Mouse (Mus musculus): ENCODE measurements at regions not wholly inside any gene's neighbourhood (a gene's known extent, or its start where the extent isn't known, plus 50 kb on each side); places are given as distances from the start of the nearest gene placed in this dataset.
"Not testable (repeated sequence)": the region's sequence is repeated elsewhere in the genome, so short reads cannot be mapped to it uniquely, and the experiment has no call there.

GRCm38 (mm10) chr10:119116843-119117390 is 122.9 kb downstream of the Cand1 start:
- H3K36me3 ChIP-seq = no peaks in the 10 kb centered on the region
- ATAC-seq (ENCODE audit: insufficient number of reproducible peaks, low FRiP score, low TSS enrichment, low read depth) = no peak
- H3K4me2 ChIP-seq = no peak overlapping the region
- H3K4me3 ChIP-seq = no peak overlapping the region
- no peaks in the 10 kb centered on the region for H3K4me1 ChIP-seq
- WGBS = 71% methylated on average over 2 of the region's 2 CpGs
- H3K27ac ChIP-seq = no peak overlapping the region
- no peaks in the 10 kb centered on the region for H3K9me3 ChIP-seq
- H3K27me3 ChIP-seq = no peaks in the 10 kb centered on the region
- H3K9ac ChIP-seq = no peak overlapping the region

- not testable (repeated sequence) for H3K27me3 ChIP-seq; ATAC-seq (ENCODE audit: insufficient number of reproducible peaks, low FRiP score, low TSS enrichment, low read depth)
Measured at GRCm38 (mm10) chr10:119115200-119115599, 124.7 kb downstream of the Cand1 start.

GRCm38 (mm10) chr10:119114653-119115052 is 125.2 kb downstream of the Cand1 start:
- H3K4me1 ChIP-seq = peaks cover 3% of the 10 kb centered on the region; the same call in 1 of the 2 replicates
- no peaks in the 10 kb centered on the region for H3K36me3 ChIP-seq
- H3K9me3 ChIP-seq = no peaks in the 10 kb centered on the region
- no peaks in the 10 kb centered on the region for H3K27me3 ChIP-seq
- WGBS = 39% methylated on average over 10 of the region's 10 CpGs
- H3K4me3 ChIP-seq = no peak overlapping the region
- ATAC-seq (ENCODE audit: insufficient number of reproducible peaks, low FRiP score, low TSS enrichment, low read depth) = no peak
- no peak overlapping the region for H3K4me2 ChIP-seq
- no peak overlapping the region for H3K9ac ChIP-seq
- H3K27ac ChIP-seq = no peak overlapping the region

More at GRCm38 (mm10) chr10:119115200-119115599, 124.7 kb downstream of the Cand1 start:
- not testable (repeated sequence) for H3K36me3 ChIP-seq, H3K9ac ChIP-seq, H3K4me1 ChIP-seq, H3K4me2 ChIP-seq, H3K9me3 ChIP-seq, H3K27ac ChIP-seq, H3K4me3 ChIP-seq

- Histone ChIP-seq H3K9ac (no peak overlapping the region), H3K9me3 (no peaks in the 10 kb centered on the region), H3K36me3 (no peaks in the 10 kb centered on the region), H3K4me3 (no peak overlapping the region), H3K4me2 (no peak overlapping the region), H3K27me3 (no peaks in the 10 kb centered on the region), H3K4me1 (peaks cover 3% of the 10 kb centered on the region), H3K27ac (no peak overlapping the region)
- ATAC-seq (ENCODE audit: insufficient number of reproducible peaks, low FRiP score, low TSS enrichment, low read depth) = no peak
- WGBS = 86% methylated on average over 2 of the region's 2 CpGs
Measured at GRCm38 (mm10) chr10:119111886-119112285, 128.0 kb downstream of the Cand1 start.

- Histone ChIP-seq H3K27ac (no peak overlapping the region), H3K9ac (no peak overlapping the region), H3K27me3 (no peaks in the 10 kb centered on the region), H3K4me3 (no peak overlapping the region), H3K36me3 (no peaks in the 10 kb centered on the region), H3K9me3 (no peaks in the 10 kb centered on the region), H3K4me2 (no peak overlapping the region), H3K4me1 (peaks cover 3% of the 10 kb centered on the region)
- ATAC-seq (ENCODE audit: insufficient number of reproducible peaks, low FRiP score, low TSS enrichment, low read depth) = no peak
- 52% methylated on average over 3 of the region's 3 CpGs for WGBS
Measured at GRCm38 (mm10) chr10:119111409-119111808, 128.4 kb downstream of the Cand1 start.

- no peak for ATAC-seq (ENCODE audit: insufficient number of reproducible peaks, low FRiP score, low TSS enrichment, low read depth)
- Histone ChIP-seq H3K27ac (no peak overlapping the region), H3K4me3 (no peak overlapping the region), H3K4me2 (no peak overlapping the region), H3K36me3 (no peaks in the 10 kb centered on the region), H3K9ac (no peak overlapping the region), H3K27me3 (no peaks in the 10 kb centered on the region), H3K9me3 (no peaks in the 10 kb centered on the region), H3K4me1 (peaks cover 3% of the 10 kb centered on the region)
- 39% methylated on average over 5 of the region's 5 CpGs for WGBS
Measured at GRCm38 (mm10) chr10:119110614-119111013, 129.2 kb downstream of the Cand1 start.

GRCm38 (mm10) chr10:119109207-119109606 is 130.6 kb downstream of the Cand1 start:
- Histone ChIP-seq H3K9me3 (no peaks in the 10 kb centered on the region), H3K27ac (no peak overlapping the region), H3K36me3 (no peaks in the 10 kb centered on the region), H3K4me1 (peaks cover 3% of the 10 kb centered on the region), H3K4me2 (no peak overlapping the region), H3K9ac (no peak overlapping the region), H3K27me3 (no peaks in the 10 kb centered on the region), H3K4me3 (no peak overlapping the region)
- WGBS = 85% methylated on average over 4 of the region's 4 CpGs
- ATAC-seq (ENCODE audit: insufficient number of reproducible peaks, low FRiP score, low TSS enrichment, low read depth) = no peak

- Histone ChIP-seq H3K9ac (no peak overlapping the region), H3K27ac (no peak overlapping the region), H3K9me3 (no peaks in the 10 kb centered on the region), H3K4me2 (no peak overlapping the region), H3K4me3 (no peak overlapping the region), H3K27me3 (no peaks in the 10 kb centered on the region), H3K36me3 (no peaks in the 10 kb centered on the region), H3K4me1 (peaks cover 3% of the 10 kb centered on the region)
- no peak for ATAC-seq (ENCODE audit: insufficient number of reproducible peaks, low FRiP score, low TSS enrichment, low read depth)
- WGBS = 76% methylated on average over 6 of the region's 6 CpGs
Measured at GRCm38 (mm10) chr10:119107728-119108127, 132.1 kb downstream of the Cand1 start.

- WGBS = 85% methylated on average over 3 of the region's 3 CpGs
- Histone ChIP-seq H3K27me3 (no peaks in the 10 kb centered on the region), H3K4me1 (peaks cover 3% of the 10 kb centered on the region), H3K4me3 (no peak overlapping the region), H3K9ac (no peak overlapping the region), H3K9me3 (no peaks in the 10 kb centered on the region), H3K27ac (no peak overlapping the region), H3K36me3 (no peaks in the 10 kb centered on the region), H3K4me2 (no peak overlapping the region)
- no peak for ATAC-seq (ENCODE audit: insufficient number of reproducible peaks, low FRiP score, low TSS enrichment, low read depth)
Measured at GRCm38 (mm10) chr10:119106105-119106504, 133.8 kb downstream of the Cand1 start.

- no peak for ATAC-seq (ENCODE audit: insufficient number of reproducible peaks, low FRiP score, low TSS enrichment, low read depth)
- no peak overlapping the region for H3K4me3 ChIP-seq
- H3K4me1 ChIP-seq = no peaks in the 10 kb centered on the region; the same call in 1 of the 2 replicates
- WGBS = 70% methylated on average over 7 of the region's 7 CpGs
- no peaks in the 10 kb centered on the region for H3K9me3 ChIP-seq
- no peak overlapping the region for H3K4me2 ChIP-seq
- H3K27me3 ChIP-seq = no peaks in the 10 kb centered on the region
- H3K9ac ChIP-seq = no peak overlapping the region
- no peak overlapping the region for H3K27ac ChIP-seq
- no peaks in the 10 kb centered on the region for H3K36me3 ChIP-seq
Measured at GRCm38 (mm10) chr10:119105279-119105881, 134.5 kb downstream of the Cand1 start.

- 27% methylated on average over 7 of the region's 7 CpGs for WGBS
- no peaks in the 10 kb centered on the region for H3K9me3 ChIP-seq
- ATAC-seq (ENCODE audit: insufficient number of reproducible peaks, low FRiP score, low TSS enrichment, low read depth) = no peak
- no peak overlapping the region for H3K9ac ChIP-seq
- no peaks in the 10 kb centered on the region for H3K36me3 ChIP-seq
- no peak overlapping the region for H3K4me3 ChIP-seq
- H3K27ac ChIP-seq = no peak overlapping the region
- H3K4me1 ChIP-seq = peaks cover 4% of the 10 kb centered on the region; the same call in 1 of the 2 replicates
- no peak overlapping the region for H3K4me2 ChIP-seq
- no peaks in the 10 kb centered on the region for H3K27me3 ChIP-seq
Measured at GRCm38 (mm10) chr10:119100511-119100910, 139.3 kb downstream of the Cand1 start.

- Histone ChIP-seq H3K36me3 (no peaks in the 10 kb centered on the region), H3K4me3 (no peak overlapping the region), H3K4me1 (peaks cover 4% of the 10 kb centered on the region; the same call in 1 of the 2 replicates), H3K4me2 (no peak overlapping the region), H3K9me3 (no peaks in the 10 kb centered on the region), H3K27ac (no peak overlapping the region), H3K27me3 (no peaks in the 10 kb centered on the region), H3K9ac (no peak overlapping the region)
- WGBS = 37% methylated on average over 10 of the region's 10 CpGs
- ATAC-seq (ENCODE audit: insufficient number of reproducible peaks, low FRiP score, low TSS enrichment, low read depth) = no peak
Measured at GRCm38 (mm10) chr10:119099092-119099792, 140.6 kb downstream of the Cand1 start.

Data from limb, embryonic 15.5 days (tissue).